Mouse (Mus musculus) heart, embryonic 10.5 days (tissue): ENCODE measurements at regions not wholly inside any gene's neighbourhood (a gene's known extent, or its start where the extent isn't known, plus 50 kb on each side); places are given as distances from the start of the nearest gene placed in this dataset.

Experiments used
- DNase-seq: peaks from one replicate; pipeline ENCODE4 v3.0.0-alpha.2; 2017; ENCODE audit warnings: low spot score
- H3K27ac ChIP-seq: fragments of 300-500 bp; sonication (generic); 2 replicates; pipeline ENCODE4 v1.5.1; 2016; ENCODE audit warnings: mild to moderate bottlenecking
- H3K27me3 ChIP-seq: fragments of 300-500 bp; sonication (generic); 2 replicates; pipeline ENCODE4 v1.6.1; 2016; ENCODE audit warnings: mild to moderate bottlenecking; ENCODE audit not compliant: poor library complexity, insufficient read depth, severe bottlenecking
- H3K36me3 ChIP-seq: fragments of 300-500 bp; sonication (generic); 2 replicates; pipeline ENCODE4 v1.6.1; 2016; ENCODE audit warnings: mild to moderate bottlenecking, moderate library complexity
- H3K4me1 ChIP-seq: fragments of 300-500 bp; sonication (generic); 2 replicates; pipeline ENCODE4 v1.6.1; 2016; ENCODE audit warnings: mild to moderate bottlenecking
- H3K4me3 ChIP-seq: fragments of 300-500 bp; sonication (generic); 2 replicates; pipeline ENCODE4 v1.5.1; 2016; ENCODE audit warnings: mild to moderate bottlenecking, moderate library complexity
- H3K9me3 ChIP-seq: fragments of 300-500 bp; sonication (generic); 2 replicates; pipeline ENCODE4 v1.6.1; 2016; ENCODE audit warnings: mild to moderate bottlenecking, moderate library complexity
- WGBS: fragments of 180-500 bp; shearing (Covaris S2); methylation state at CpG from one replicate; pipeline ENCODE4 v1.1.7; 2016; 5-methylcytosine and 5-hydroxymethylcytosine counted together

DNA sequence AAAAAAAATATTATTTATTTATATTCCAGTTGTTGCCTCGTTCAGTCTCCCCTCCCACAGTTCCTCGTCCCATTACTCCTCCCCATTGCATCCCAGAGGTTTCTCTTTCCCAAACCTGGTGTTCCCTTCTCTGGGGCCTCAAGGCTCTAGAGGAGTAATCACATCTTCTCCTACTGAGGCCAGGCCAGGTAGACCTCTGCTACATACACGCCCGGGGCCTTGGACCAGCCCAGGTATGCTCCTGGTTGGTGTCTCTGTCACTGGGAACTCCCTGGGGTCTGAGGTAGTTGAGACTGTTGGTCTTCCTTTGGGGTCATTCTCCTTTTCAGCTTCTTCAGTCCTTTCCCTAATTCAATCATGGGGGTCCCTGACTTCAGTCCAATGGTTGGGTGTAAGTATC is 50.0 kb upstream of the Adamts5 start:
- Histone ChIP-seq H3K36me3 (no peaks in the 10 kb centered on the region), H3K4me3 (no peak overlapping the region), H3K9me3 (no peaks in the 10 kb centered on the region), H3K27me3 (no peaks in the 10 kb centered on the region), H3K27ac (no peak overlapping the region), H3K4me1 (no peaks in the 10 kb centered on the region)
- no peak for DNase-seq
- 82% methylated on average over 4 of the region's 4 CpGs for WGBS
